Mouse (Mus musculus) cerebellum, postnatal 25 days (tissue): ENCODE measurements around the gene Dcaf6.

Experiments used
- DNase-seq, 2 experiments: peaks; one replicate each; pipeline ENCODE4 v3.0.0; 2021; ENCODE audit warnings: mixed read lengths in 2 of 2

Gene Dcaf6

GRCm38 (mm10) chr1:165460360-165460800, at the start of gene Dcaf6, which contains the start of gene Mpc2:
TSS of gene Dcaf6 (minus strand) at chr1:165460475.
TSS of gene Mpc2 (plus strand) at chr1:165460637.
- peak; percentile 100 for DNase-seq

GRCm38 (mm10) chr1:165506303-165506702, 46.0 kb upstream of the Dcaf6 start:
- DNase-seq, result no peak

GRCm38 (mm10) chr1:165503307-165504024, 43.2 kb upstream of the Dcaf6 start:
- DNase-seq, result peak in 1 of 2 experiments; percentile 7

GRCm38 (mm10) chr1:165498856-165499255, 38.6 kb upstream of the Dcaf6 start:
- no peak for DNase-seq

- no peak for DNase-seq
Observed at GRCm38 (mm10) chr1:165489197-165489596, 28.9 kb upstream of the Dcaf6 start.

GRCm38 (mm10) chr1:165486108-165486507, 25.8 kb upstream of the Dcaf6 start:
- no peak for DNase-seq

- DNase-seq, result no peak
Observed at GRCm38 (mm10) chr1:165484688-165485233, 24.5 kb upstream of the Dcaf6 start, which contains the start of gene Adcy10. TSS of gene Adcy10 (plus strand) at chr1:165485183.

GRCm38 (mm10) chr1:165471490-165471889, 11.2 kb upstream of the Dcaf6 start:
- DNase-seq, result no peak

GRCm38 (mm10) chr1:165469717-165470116, 9.4 kb upstream of the Dcaf6 start:
- DNase-seq, result no peak

GRCm38 (mm10) chr1:165468971-165469370, 8.7 kb upstream of the Dcaf6 start:
- DNase-seq, result no peak

- DNase-seq, result no peak
Observed at GRCm38 (mm10) chr1:165464574-165464973, 4.3 kb upstream of the Dcaf6 start.

GRCm38 (mm10) chr1:165462861-165463260, 2.6 kb upstream of the Dcaf6 start:
- no peak for DNase-seq

- peak in 1 of 2 experiments; percentile 30 for DNase-seq
Observed at GRCm38 (mm10) chr1:165461681-165462080, 1.4 kb upstream of the Dcaf6 start.

- DNase-seq, result peak; percentile 98 to 99
Observed at GRCm38 (mm10) chr1:165460801-165461377, 614 bp upstream of the Dcaf6 start.

GRCm38 (mm10) chr1:165459503-165460181, 633 bp downstream of the Dcaf6 start:
- peak; percentile 72 to 80 for DNase-seq

GRCm38 (mm10) chr1:165459041-165459502, 1.2 kb downstream of the Dcaf6 start:
- DNase-seq, result no peak

GRCm38 (mm10) chr1:165441719-165442118, 18.6 kb downstream of the Dcaf6 start:
- DNase-seq, result no peak

GRCm38 (mm10) chr1:165441201-165441600, 19.1 kb downstream of the Dcaf6 start:
- no peak for DNase-seq

GRCm38 (mm10) chr1:165440788-165441187, 19.5 kb downstream of the Dcaf6 start:
- no peak for DNase-seq

- no peak for DNase-seq
Observed at GRCm38 (mm10) chr1:165438289-165439021, 21.8 kb downstream of the Dcaf6 start.

GRCm38 (mm10) chr1:165432883-165433282, 27.4 kb downstream of the Dcaf6 start:
- no peak for DNase-seq

- DNase-seq, result no peak
Observed at GRCm38 (mm10) chr1:165426254-165426653, 34.0 kb downstream of the Dcaf6 start.
